Mouse (Mus musculus): ENCODE data around the gene Mcub. TPM values are rescaled to one million over a fixed set of nuclear protein-coding genes. Genes with fewer than 3 reads are reported as not detected.
A peak's percentile ranks its signal among the peaks of the same experiment; 100 is the strongest.

The Mcub gene
- total RNA-seq, 1 experiment: 0.54 TPM

- DNase-seq (ENCODE audit: low read depth, low spot score): no peak
- no peaks in the 10 kb centered on the region for H3K9me3 ChIP-seq (ENCODE audit: control insufficient read depth, insufficient read depth, low read depth, low read length)
- H3K4me3 ChIP-seq (ENCODE audit: insufficient read depth in 1 of 2, low read depth in 1 of 2, low read length in 2 of 2, poor library complexity in 1 of 2, severe bottlenecking in 1 of 2): no peak overlapping the region
- TF ChIP-seq CHD2 (IDR thresholded peaks at IDR 0.05; ENCODE audit: low read depth, low read length) (no peak), MAFK (IDR thresholded peaks at IDR 0.05; ENCODE audit: insufficient read depth, low read depth, low read length) (no peak), ZNF384 (IDR thresholded peaks at IDR 0.05; ENCODE audit: low read depth, low read length) (no peak), ZC3H11A (IDR thresholded peaks at IDR 0.05; ENCODE audit: borderline replicate concordance, low read depth, low read length) (no peak), HCFC1 (IDR thresholded peaks at IDR 0.05; ENCODE audit: borderline replicate concordance, insufficient read depth, low read length) (no peak)
- no peak overlapping the region for H3K27ac ChIP-seq (ENCODE audit: insufficient read depth, low read depth, low read length, poor library complexity, severe bottlenecking)
- H3K36me3 ChIP-seq (ENCODE audit: control insufficient read depth, insufficient read depth, low read length, poor library complexity, severe bottlenecking): no peaks in the 10 kb centered on the region
- H3K9ac ChIP-seq (ENCODE audit: insufficient read depth, low read depth, low read length, poor library complexity, severe bottlenecking): no peak overlapping the region
- in situ Hi-C loops (cut with MboI; ENCODE audit: low sequenced_read_pairs in 2 of 2, unreplicated experiment in 2 of 2): no loop called here
- H3K4me1 ChIP-seq (ENCODE audit: control insufficient read depth in 2 of 2, insufficient read depth in 2 of 2, low read length in 2 of 2, poor library complexity in 1 of 2): peaks cover 0 to 6% of the 10 kb centered on the region in 2 experiments; a peak in 2 of 4 replicates
These were observed 66.6 kb downstream of the Mcub start for GRCm38 (mm10) chr3:129903369-129903768.

GRCm38 (mm10) chr3:129901271-129901809, 68.7 kb downstream of the Mcub start, which contains the start of gene Casp6:
Casp6 (plus strand) TSS chr3:129901425.
- DNase-seq (ENCODE audit: low read depth, low spot score): no peak
- H3K36me3 ChIP-seq (ENCODE audit: control insufficient read depth, insufficient read depth, low read length, poor library complexity, severe bottlenecking): no peaks in the 10 kb centered on the region
- H3K27ac ChIP-seq (ENCODE audit: insufficient read depth, low read depth, low read length, poor library complexity, severe bottlenecking): no peak within 1 kb of the TSS
- H3K4me1 ChIP-seq (ENCODE audit: control insufficient read depth in 2 of 2, insufficient read depth in 2 of 2, low read length in 2 of 2, poor library complexity in 1 of 2): peaks cover 0 to 7% of the 10 kb centered on the region in 2 experiments; a peak in 2 of 4 replicates
- peak within 1 kb of the TSS; percentile 91 to 97 for H3K4me3 ChIP-seq (ENCODE audit: insufficient read depth in 1 of 2, low read depth in 1 of 2, low read length in 2 of 2, poor library complexity in 1 of 2, severe bottlenecking in 1 of 2)
- no peaks in the 10 kb centered on the region for H3K9me3 ChIP-seq (ENCODE audit: control insufficient read depth, insufficient read depth, low read depth, low read length)
- in situ Hi-C loops (cut with MboI; ENCODE audit: low sequenced_read_pairs in 2 of 2, unreplicated experiment in 2 of 2): no loop called here
- no peak for TF ChIP-seq ZC3H11A (IDR thresholded peaks at IDR 0.05; ENCODE audit: borderline replicate concordance, low read depth, low read length)
- no peak for TF ChIP-seq MAFK (IDR thresholded peaks at IDR 0.05; ENCODE audit: insufficient read depth, low read depth, low read length)
- TF ChIP-seq ZNF384 (IDR thresholded peaks at IDR 0.05; ENCODE audit: low read depth, low read length): no peak
- no peak for TF ChIP-seq HCFC1 (IDR thresholded peaks at IDR 0.05; ENCODE audit: borderline replicate concordance, insufficient read depth, low read length)
- no peak for TF ChIP-seq CHD2 (IDR thresholded peaks at IDR 0.05; ENCODE audit: low read depth, low read length)
- H3K9ac ChIP-seq (ENCODE audit: insufficient read depth, low read depth, low read length, poor library complexity, severe bottlenecking): peak within 1 kb of the TSS; percentile 83

- Histone ChIP-seq H3K4me3 (ENCODE audit: insufficient read depth in 1 of 2, low read depth in 1 of 2, low read length in 2 of 2, poor library complexity in 1 of 2, severe bottlenecking in 1 of 2) (no peak overlapping the region), H3K4me1 (ENCODE audit: control insufficient read depth in 2 of 2, insufficient read depth in 2 of 2, low read length in 2 of 2, poor library complexity in 1 of 2) (peaks cover 0 to 7% of the 10 kb centered on the region in 2 experiments; a peak in 2 of 4 replicates), H3K9me3 (ENCODE audit: control insufficient read depth, insufficient read depth, low read depth, low read length) (no peaks in the 10 kb centered on the region), H3K27ac (ENCODE audit: insufficient read depth, low read depth, low read length, poor library complexity, severe bottlenecking) (no peak overlapping the region), H3K36me3 (ENCODE audit: control insufficient read depth, insufficient read depth, low read length, poor library complexity, severe bottlenecking) (no peaks in the 10 kb centered on the region), H3K9ac (ENCODE audit: insufficient read depth, low read depth, low read length, poor library complexity, severe bottlenecking) (no peak overlapping the region)
- in situ Hi-C loops (cut with MboI; ENCODE audit: low sequenced_read_pairs in 2 of 2, unreplicated experiment in 2 of 2): no loop called here
- TF ChIP-seq MAFK (IDR thresholded peaks at IDR 0.05; ENCODE audit: insufficient read depth, low read depth, low read length) (no peak), HCFC1 (IDR thresholded peaks at IDR 0.05; ENCODE audit: borderline replicate concordance, insufficient read depth, low read length) (no peak), ZC3H11A (IDR thresholded peaks at IDR 0.05; ENCODE audit: borderline replicate concordance, low read depth, low read length) (no peak), CHD2 (IDR thresholded peaks at IDR 0.05; ENCODE audit: low read depth, low read length) (no peak), ZNF384 (IDR thresholded peaks at IDR 0.05; ENCODE audit: low read depth, low read length) (no peak)
- peak; percentile 80 for DNase-seq (ENCODE audit: low read depth, low spot score)
These were observed 71.1 kb downstream of the Mcub start for GRCm38 (mm10) chr3:129898886-129899285.

GRCm38 (mm10) chr3:129896591-129896990, 73.4 kb downstream of the Mcub start:
- no peak for TF ChIP-seq MAFK (IDR thresholded peaks at IDR 0.05; ENCODE audit: insufficient read depth, low read depth, low read length)
- no peak for TF ChIP-seq HCFC1 (IDR thresholded peaks at IDR 0.05; ENCODE audit: borderline replicate concordance, insufficient read depth, low read length)
- no peak for TF ChIP-seq ZC3H11A (IDR thresholded peaks at IDR 0.05; ENCODE audit: borderline replicate concordance, low read depth, low read length)
- no peak for TF ChIP-seq ZNF384 (IDR thresholded peaks at IDR 0.05; ENCODE audit: low read depth, low read length)
- no peak for TF ChIP-seq CHD2 (IDR thresholded peaks at IDR 0.05; ENCODE audit: low read depth, low read length)
- in situ Hi-C loops (cut with MboI; ENCODE audit: low sequenced_read_pairs in 2 of 2, unreplicated experiment in 2 of 2): no loop called here

More at GRCm38 (mm10) chr3:129896591-129896990, 73.4 kb downstream of the Mcub start:
- no peak overlapping the region for H3K9ac ChIP-seq (ENCODE audit: insufficient read depth, low read depth, low read length, poor library complexity, severe bottlenecking)
- no peaks in the 10 kb centered on the region for H3K9me3 ChIP-seq (ENCODE audit: control insufficient read depth, insufficient read depth, low read depth, low read length)
- H3K4me1 ChIP-seq (ENCODE audit: control insufficient read depth in 2 of 2, insufficient read depth in 2 of 2, low read length in 2 of 2, poor library complexity in 1 of 2): peaks cover 0 to 7% of the 10 kb centered on the region in 2 experiments; a peak in 2 of 4 replicates
- no peak overlapping the region for H3K4me3 ChIP-seq (ENCODE audit: insufficient read depth in 1 of 2, low read depth in 1 of 2, low read length in 2 of 2, poor library complexity in 1 of 2, severe bottlenecking in 1 of 2)
- peaks cover 11% of the 10 kb centered on the region; the same call in 1 of the 2 replicates for H3K36me3 ChIP-seq (ENCODE audit: control insufficient read depth, insufficient read depth, low read length, poor library complexity, severe bottlenecking)
- no peak overlapping the region for H3K27ac ChIP-seq (ENCODE audit: insufficient read depth, low read depth, low read length, poor library complexity, severe bottlenecking)
- no peak for DNase-seq (ENCODE audit: low read depth, low spot score)

All from ES-E14 (cell line).